Mouse (Mus musculus): ENCODE data around the gene Irx3.

Irx3 gene

DNA sequence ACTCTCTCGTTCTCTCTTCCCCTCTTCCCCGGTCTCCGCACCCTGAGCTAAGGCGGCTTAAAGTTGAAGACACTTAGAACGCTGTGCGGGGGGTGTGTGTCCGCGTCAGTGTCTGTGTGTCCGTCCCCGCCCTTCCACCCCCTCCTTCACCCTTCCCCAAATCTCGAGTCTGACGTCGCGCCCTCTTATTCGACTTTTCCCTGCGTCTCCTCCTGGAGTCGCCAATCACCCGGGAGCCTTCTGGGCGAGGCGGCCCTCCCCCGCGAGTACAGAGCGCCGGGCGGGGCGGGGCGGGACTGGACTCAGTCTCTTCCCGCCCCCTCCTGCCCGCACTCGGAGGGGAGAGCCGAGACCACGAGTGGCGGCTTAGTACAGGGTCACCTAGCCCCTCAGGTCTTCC lies at the start of gene Irx3:
Gene Irx3, minus strand, starts transcription at position 229 of the 400 bp plus-strand sequence.
- DNase-seq (ENCODE audit: low spot score in 2 of 2), result no peak

DNA sequence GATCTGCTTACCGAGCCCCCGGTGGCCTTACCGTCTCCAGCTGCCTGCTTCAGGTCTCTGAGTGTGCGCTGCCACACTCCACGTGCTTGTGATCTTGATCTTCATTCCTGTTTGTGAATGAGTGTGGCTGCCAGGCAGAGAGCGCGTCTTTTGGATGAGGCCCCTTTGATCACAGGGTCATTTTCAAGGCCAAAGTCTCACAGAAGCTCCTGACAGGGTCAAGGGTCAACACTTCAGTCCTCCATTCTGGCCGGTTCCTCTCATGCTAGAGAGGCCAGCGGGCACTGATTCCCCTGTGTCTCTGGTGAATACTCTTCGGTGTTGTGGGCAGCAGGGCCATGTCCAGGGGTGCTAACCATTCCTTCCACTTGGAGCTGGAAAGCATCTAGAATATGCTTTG lies 49.5 kb upstream of the Irx3 start:
- no peak for DNase-seq (ENCODE audit: low spot score in 2 of 2)

DNA sequence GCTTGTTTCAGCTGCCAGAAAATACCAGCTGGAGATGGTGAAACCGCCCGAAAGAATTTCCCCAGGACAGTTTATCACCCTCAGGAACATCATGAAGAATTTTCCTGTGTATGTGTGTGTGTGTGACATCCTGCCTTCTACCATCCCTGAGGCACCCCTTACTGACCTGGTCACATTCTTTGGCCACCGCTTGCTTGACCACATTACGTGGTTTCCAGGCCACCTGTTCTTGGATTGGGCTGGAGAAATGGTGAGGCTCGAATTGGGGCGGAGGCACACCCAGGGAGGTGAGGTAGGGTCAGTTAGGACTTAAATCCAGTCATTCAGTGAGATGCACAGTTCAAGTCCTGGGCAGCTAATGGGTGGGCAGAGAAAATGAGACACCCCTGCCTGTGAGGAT lies 48.1 kb upstream of the Irx3 start:
- no peak for DNase-seq (ENCODE audit: low spot score in 2 of 2)

DNA sequence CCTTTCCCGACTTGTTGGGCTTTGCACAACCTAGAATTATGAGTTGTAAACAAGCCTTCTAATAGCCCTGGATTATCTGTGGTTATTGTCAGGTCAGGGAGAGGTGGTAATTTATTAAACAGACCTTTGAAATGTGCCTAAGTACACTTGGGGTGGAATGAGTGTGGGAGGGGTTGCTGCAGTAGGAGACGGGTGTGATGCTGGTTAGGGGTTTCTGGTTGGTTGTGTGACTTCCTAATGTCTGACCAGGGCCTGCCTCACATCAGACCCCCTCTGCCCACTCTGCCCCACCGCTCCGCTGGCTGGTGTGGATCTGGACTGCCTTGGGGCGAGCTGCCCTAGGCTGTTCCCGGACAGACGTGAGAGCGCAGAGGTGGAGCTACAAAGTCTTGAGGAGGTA lies 47.7 kb upstream of the Irx3 start:
- no peak for DNase-seq (ENCODE audit: low spot score in 2 of 2)

DNA sequence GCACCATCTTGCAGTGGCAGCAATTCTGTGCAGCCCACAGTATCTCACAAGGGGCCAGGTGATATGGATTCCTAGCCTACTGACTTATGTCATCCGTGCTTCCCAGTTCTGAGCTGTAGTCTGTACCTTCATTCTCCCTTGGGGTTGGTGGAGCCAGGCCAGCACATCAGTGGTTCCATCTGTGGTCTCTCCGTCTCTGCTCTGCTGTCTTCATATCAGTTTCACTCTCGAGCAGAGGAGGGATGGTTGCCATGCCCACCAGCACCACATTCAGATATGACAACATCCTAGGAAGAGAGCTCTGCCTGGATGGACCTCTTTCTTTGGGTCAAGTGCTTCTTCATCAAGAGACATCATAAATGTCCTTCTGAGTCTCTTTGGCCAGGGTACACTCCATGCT lies 43.8 kb upstream of the Irx3 start:
- DNase-seq (ENCODE audit: low spot score in 2 of 2), result no peak

DNA sequence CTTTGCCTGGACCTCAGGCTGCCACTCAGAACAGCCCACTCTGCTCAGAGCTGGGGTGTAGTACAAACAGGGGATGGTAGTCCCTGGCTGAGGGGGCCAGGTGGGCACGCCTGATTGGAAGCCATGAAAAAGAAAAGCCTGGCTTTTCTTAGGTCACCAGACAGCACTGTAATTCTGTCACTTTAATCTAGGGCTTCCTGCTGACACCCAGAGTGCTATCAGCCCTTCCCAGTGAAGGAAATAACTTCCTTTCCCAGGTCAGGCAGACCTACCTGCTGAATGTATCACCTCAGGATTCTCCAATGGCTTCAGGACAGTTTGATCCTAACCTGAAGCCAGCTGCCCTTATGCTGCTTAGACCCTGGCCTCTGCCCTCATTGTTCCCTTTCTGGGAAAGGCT lies 35.3 kb upstream of the Irx3 start:
- DNase-seq (ENCODE audit: low spot score in 2 of 2), result no peak

DNA sequence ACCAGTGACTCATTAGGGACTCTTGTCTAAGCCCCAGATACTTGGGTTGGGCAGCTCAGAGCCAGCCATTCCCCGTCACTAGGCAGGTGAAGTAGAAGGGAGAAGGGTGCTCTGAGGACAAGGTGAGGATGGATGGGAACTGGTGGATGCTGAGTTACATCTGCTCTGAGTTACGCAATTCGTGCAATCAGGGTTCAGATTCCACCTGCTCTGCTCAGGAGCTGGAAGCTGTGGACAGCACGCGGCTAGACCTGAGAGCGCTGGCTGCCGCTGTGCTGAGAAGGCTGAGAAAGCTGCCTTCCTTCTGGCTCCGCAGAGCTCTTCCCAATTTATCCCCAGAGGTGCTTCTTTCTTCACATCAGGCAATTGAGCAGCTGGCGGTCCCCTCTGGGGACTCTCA lies 34.8 kb upstream of the Irx3 start:
- DNase-seq (ENCODE audit: low spot score in 2 of 2), result no peak

DNA sequence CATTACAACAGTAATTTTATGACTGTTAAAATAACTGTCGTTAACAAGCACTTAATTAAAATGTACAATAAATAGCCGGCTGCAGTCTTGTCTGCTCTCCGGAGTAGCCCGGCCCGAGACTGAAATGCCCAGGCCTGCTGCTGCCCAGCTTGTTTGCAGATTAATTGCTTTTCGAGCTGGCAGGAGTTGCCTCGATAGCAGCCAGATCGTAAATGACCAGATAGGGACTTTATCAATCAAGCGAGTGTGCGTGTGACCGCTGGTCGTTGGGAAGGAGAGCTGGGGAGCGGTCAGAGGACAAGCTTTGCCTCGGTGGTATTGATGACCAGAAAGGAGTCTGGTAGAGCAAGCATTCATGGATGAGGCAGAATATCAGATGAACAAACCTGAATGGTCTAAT lies 25.8 kb upstream of the Irx3 start:
- no peak for DNase-seq (ENCODE audit: low spot score in 2 of 2)

DNA sequence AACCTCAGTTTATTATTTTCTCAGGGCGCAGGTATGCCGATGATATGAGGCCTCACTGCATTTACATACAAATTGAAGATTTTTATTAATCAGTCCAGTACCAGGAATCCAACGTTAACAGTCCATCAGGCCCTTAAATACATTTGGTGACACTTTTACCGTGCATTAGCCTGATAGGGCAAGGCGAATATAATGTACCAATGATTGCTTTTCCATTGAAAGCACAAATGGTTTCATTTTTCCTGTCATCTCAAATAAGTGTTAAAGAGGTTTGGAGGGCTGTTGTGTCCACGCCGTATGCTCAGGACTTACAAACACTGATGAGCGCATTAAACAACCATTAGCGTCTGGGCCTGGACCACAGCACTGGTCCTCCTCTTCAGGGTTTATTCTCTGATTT lies 25.3 kb upstream of the Irx3 start:
- DNase-seq (ENCODE audit: low spot score in 2 of 2), result no peak

DNA sequence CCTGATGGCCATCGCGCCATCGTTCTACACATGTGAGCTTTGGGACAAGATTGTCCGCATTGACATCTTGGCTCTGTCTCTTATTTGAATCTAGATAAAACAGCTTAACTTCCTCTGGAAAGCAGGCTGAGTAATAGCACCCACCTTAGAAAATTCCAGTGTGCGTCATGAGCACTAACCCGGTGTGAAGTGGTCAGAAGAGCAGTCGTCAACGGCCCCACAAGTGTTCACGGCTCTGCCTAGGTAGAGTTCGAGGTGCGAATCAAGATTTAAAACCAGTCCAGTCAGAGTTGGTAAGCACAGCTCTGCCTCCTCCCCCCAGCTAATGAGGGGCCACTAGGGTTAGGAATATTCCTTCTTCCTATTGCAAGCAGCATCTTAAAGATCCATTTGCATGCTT lies 21.5 kb upstream of the Irx3 start:
- DNase-seq (ENCODE audit: low spot score in 2 of 2), result no peak

DNA sequence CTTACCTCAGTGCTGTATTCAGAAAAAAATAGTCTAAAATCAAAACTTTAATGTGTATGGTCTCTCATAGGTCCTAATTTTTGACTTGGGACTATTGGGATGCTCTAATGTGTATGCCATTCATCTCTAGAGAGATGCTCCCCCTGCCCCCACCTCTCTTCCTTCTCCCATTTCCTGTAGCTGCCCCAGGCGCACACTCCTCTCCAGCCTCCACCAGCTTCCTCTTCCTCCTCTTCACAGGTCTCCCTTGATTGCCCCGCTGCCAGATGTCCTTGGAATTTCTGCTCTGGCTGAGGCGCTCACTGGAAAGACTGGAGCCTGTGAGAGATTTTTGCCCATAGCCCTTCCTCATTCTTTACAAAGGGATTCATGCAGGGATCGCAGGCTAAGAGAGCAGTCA lies 20.9 kb upstream of the Irx3 start:
- DNase-seq (ENCODE audit: low spot score in 2 of 2), result no peak

DNA sequence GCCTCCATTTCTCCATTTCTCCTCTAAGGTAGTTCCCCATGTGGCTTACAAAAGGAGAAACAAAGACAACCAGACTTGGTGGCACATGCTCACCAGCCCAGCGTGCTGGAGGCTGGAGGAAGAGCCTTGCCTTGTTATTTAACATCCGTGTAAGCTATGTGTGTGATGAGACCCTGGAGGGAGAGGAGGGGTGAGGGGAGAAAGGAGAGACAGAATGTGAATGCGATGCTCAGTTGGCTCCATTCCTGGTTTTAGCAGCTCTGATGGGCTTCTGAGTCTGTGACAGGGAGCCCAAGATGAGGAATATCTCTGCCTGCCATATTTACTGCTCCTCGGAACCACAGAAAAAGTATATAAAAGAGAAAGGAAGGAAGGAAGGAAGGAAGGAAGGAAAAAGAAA lies 20.1 kb upstream of the Irx3 start:
- DNase-seq (ENCODE audit: low spot score in 2 of 2), result no peak

DNA sequence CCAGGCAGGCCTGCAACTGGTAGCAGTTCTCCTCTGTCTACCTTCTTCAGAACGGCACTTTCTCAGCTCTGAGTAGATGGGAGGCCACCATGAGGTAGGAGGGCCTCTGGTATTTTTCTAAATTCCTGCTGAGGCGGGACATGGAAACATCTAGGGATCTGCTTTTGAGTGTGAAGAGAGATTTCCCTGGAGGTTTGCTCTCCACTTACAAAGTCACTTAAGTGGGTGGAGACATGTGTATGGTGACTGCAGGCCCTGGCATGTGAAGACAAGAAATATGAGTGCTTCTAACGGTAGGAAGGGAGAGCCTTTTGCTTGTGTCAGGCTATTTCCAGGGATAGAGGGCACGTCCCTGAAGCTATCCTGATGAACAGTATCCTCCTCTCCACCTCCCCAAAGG lies 17.9 kb upstream of the Irx3 start:
- DNase-seq (ENCODE audit: low spot score in 2 of 2), result no peak

DNA sequence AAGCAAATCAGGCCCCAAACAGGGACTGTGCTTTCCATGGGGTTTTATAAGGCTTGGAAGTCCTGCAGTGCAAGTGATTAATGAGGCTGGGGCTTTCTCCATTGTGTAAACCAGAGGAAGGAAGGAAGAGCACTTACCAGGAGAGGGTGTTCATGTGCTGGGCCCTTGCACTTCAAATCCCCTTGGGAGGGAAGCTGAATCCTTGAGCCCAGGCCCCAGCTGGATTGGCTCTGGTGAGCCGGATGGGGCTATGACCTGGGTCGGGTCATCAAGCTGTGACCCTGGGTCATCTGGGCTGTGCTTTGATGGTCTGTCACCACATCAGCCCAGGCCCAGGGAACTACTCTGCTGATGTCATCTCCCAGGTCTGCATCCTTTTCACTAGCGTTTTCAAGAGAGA lies 16.9 kb upstream of the Irx3 start:
- DNase-seq (ENCODE audit: low spot score in 2 of 2), result no peak

DNA sequence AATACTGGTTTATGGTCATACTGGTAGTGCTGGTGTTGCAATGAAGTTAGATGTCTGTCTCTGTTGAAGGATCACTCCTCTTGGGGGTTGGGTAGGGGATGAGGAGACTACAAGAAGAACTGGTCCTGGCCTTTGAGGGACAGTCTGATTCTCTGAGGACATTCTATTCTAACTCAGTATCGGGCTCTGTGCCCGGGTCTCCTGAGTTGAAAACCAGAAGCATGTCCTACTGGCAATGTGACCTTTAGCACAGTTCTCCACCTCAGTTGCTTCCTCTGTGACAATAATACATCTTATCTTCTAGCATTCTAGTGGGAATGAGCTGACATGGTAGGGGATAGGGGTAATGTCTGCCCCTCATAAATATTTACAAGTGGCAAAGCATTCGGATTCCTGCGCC lies 12.2 kb upstream of the Irx3 start:
- DNase-seq (ENCODE audit: low spot score in 2 of 2), result no peak

DNA sequence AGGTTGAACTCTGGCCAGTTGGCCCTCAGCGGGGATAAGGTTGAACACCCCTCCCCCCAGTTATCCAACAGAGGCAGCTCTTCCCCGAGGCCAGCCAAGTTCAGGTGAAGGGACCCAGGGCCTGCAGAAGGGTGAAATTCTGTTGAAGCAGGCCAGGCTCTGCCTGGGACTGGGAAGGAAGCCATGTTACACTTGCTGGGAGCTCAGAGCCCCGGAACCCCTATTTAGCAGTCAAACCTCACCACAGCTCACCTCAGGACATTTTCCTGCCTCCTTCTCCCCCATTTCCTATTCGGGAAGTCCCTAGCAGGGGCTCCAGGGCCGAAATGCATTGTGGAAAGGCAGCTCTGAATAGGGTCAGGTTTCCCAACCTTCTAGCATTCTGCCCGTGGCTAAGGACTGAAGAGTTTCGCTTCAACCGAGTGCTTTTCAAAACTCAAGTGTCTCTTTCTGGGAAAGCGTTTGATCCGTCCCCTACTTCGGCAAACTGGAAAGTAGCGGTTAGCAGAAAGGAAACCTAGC lies 4.9 kb upstream of the Irx3 start:
- no peak for DNase-seq (ENCODE audit: low spot score in 2 of 2)

DNA sequence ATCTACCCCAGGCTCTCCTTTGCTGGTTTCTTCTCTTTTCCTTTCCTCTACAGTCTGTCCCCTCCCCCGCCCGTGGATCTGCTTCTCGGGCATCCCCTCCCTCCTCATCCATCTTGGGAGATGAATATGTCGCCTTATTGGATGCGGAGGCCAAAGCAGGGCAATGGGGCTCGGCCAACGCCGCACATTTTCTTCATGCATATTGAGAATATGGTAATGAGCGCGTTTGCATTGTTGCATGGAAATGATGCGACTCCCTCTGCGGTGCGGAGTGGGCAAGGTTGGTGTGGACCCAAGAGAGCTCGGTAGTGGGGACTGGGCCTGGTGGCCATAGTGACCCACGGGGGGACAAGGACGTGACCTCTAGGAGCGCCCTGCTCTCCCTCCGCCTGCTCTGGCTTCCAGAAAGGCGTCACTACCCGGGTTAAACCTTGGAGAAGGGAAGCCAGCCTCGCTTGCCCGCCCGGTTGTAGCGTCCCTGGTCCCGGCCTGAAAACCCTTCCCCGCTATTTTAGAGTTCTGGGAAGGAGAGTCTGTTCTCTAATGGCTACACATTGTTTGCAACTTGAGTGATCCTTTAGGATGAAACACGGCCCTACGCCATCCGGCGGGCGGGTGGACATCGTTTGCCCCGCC lies 4.3 kb upstream of the Irx3 start:
- no peak for DNase-seq (ENCODE audit: low spot score in 2 of 2)

DNA sequence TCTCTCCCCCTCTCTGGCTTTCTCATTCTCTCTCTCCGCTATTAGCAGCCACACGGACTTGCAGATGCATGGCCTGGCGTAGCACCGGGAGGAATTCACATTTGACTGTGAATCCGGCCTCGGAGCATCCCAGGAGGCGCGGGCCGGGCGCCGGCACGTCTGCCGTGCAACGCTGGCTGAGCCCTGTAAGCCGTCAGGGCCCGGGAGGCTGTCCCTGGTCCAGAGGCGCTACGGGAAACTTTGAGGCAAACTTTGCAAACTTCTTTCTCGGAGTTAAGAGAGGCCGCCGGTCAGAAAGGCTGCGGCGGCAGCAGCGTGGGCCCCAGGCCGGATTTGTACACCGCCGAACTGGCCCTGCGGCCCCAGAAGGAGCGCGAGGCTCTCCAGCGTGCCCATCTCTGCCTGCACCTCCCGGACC lies 3.4 kb upstream of the Irx3 start:
- DNase-seq (ENCODE audit: low spot score in 2 of 2), result no peak

DNA sequence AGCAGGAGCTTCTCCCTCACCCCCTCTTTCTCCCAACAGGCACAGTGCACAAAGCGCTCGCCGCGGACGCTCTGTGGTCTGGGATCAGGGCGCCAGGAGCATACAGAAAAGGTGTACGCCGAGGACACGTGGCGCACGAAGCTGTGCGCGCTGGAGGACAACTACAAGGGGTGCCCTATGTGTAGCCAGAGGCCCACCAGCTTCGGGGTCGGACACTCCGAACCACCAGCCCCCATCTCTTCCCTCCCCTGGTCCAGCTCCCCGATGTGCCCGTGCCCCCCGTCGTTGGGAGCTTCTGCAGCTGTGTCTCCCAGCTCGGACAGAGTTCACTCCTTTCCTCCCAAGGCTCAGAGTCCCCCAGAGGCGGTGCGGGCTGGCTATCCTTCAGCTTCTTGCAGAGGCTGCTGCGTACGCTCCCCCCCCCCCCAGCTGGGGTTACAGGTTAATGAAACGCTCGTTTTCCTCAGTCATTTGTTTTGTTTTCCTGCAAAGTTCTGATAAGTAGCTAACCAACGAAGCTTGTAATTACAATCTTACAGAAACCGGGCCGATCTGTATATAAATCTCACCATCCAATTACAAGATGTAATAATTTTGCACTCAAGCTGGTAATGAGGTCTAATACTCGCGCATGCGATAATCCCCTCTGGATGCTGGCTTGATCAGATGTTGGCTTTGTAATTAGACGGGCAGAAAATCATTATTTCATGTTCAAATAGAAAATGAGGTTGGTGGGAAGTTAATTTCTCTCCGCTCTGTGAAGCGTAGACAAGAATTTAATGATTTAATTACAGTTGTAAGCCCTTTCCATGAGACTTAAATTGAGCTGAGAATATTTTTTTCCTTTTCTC lies 2.8 kb upstream of the Irx3 start:
- no peak for DNase-seq (ENCODE audit: low spot score in 2 of 2)

DNA sequence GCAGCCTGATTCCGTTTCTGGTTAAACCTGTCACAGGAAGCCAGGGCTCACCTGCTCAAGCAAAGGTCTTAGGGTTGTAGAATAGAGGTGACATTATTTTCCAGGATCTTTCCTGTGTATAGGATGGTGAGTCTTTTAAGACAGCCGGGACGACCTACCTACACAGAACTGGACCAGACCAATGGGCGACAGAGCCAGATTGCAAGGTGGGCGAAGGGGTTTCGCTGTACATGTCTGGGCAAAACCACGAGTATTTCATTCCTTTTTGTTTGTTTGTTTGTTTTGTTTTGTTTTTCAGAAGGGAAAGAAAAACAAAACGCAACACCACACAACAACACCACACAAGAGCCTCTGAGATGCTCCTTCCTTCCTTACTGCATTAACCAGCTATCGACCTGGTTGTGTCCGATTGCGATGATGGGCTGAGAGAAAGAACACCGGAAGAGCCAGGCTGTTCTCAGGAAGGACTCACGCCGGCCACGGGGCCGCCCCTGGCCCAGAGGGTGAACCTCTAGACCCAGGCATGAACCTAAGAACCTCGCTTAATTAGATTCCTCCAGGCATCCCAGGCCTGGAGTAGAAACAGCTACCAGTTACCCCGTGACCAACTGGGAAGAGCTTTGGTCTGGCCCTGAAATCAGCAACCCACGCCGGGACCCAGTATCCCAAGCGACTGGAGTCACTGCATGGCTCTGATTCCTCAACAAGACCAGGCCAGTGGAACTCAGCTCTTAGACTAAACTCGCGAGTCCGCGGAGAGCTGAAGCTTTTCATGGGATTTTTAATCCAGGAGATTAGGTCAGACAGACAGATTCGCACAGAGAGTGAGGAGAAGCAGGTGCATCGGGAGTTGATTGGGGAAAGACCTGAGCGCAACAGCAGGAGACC lies 1.9 kb upstream of the Irx3 start:
- no peak for DNase-seq (ENCODE audit: low spot score in 2 of 2)

DNA sequence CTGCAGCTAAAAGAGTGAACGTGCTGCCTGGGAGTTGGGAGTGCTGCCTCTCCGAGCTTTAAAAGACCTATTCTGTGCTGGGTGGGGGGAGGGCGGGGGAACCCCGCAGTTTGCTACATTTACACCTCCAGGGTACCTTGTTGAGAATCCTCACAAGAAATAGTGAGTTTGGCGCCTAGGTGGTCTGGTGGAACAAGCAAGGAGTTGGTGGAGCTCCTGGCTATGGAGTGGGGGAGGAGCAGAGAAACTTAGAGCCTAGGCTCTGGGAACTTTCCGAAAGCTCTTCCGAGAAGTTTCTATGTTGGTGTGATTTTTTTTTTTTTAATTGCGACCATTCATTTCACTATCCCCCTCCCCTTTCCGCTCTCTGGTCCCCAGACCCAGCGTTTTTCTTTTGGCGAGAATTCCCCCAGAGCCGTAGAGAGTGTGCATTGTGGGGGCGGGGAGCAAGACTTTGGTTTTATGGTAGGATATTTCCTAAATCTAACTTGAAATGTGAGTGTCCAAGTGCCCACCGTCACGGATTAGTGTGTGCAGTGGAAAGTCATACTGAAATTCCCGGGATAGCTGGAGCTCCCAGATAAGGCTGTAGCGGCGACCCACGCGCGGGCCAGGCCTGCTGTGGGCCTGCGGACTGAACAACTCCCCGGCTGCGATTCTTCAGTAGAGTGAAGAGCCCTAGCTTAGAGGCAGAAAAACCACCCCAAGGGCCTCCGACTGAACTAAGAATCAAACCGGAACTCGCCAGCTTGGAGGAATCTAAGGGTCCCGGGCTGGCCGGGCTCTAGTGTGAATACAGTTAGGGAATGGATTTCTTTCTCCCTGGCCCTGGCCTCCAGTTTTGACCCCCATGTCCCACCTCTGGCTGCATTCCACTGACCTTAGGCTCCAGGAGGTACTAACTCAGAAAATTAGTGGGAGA lies 795 bp upstream of the Irx3 start:
- no peak for DNase-seq (ENCODE audit: low spot score in 2 of 2)

Measured in left cerebral cortex, adult 9 months (tissue).